Mouse (Mus musculus) adrenal gland, adult 18-20 months (tissue): ENCODE results near the gene Bpifb5. TPM values are rescaled to one million over a fixed set of nuclear protein-coding genes. Genes with fewer than 3 reads are reported as not detected.
"Not testable (repeated sequence)": the region's sequence is repeated elsewhere in the genome, so short reads cannot be mapped to it uniquely, and the experiment has no call there.

Experiments used
- DNase-seq, 2 experiments: peaks; one replicate each; pipeline ENCODE4 v3.0.0; 2021 to 2022; ENCODE audit warnings: low spot score in 2 of 2
- long read RNA-seq, 2 experiments: library from polyadenylated mRNA; stranded (forward); transcript quantifications; one replicate each; pipeline ENCODE4 v2.0.0; 2021
- total RNA-seq, 2 experiments: library from RNA; stranded (reverse); gene quantifications; 1 replicate in 1 of 2; 2 replicates in 1 of 2; pipeline ENCODE4 v1.2.3; 2021

Gene Bpifb5
- not detected for total RNA-seq
- long read RNA-seq, experiment 1 = 0 reads
- long read RNA-seq, experiment 2, partial matches to known transcripts = 0 of 1 reads
- long read RNA-seq, experiment 2, other reads (novel, unspliced or antisense) = 1 of 1 reads

DNA sequence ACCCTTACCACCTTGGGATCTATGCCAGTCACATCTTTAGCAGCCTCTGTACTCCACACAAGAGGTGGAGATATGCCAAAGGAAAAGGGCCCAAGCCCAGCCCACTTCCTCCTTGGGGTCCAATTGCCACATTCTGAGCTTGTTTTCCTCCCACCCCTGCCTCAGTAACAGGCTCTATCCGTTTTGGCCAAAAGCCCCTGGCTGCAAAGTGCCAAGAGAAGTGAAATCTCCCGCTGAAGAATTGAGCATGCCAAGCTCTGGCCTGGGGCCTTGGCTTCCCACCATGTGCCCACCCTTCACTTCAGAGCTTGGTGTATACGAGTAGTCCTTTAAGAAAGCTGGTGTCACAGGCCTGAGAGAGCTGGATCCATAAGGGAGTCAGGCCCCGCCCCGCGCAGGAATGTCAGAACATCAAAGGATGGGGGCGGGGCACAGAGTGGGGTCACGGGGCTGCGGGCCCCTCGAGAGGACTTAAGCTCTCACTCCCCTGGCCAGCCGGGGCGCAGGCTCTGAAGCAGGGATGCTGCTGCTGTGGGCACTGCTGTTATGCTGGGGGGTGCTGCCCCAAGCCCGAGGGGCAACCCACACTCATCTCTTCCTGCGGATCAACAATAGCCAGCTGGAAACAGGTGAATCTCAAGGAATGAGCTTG, at the start of gene Bpifb5:
Gene Bpifb5, plus strand, starts transcription at position 478 of the 652 bp plus-strand sequence.
- no peak for DNase-seq

DNA sequence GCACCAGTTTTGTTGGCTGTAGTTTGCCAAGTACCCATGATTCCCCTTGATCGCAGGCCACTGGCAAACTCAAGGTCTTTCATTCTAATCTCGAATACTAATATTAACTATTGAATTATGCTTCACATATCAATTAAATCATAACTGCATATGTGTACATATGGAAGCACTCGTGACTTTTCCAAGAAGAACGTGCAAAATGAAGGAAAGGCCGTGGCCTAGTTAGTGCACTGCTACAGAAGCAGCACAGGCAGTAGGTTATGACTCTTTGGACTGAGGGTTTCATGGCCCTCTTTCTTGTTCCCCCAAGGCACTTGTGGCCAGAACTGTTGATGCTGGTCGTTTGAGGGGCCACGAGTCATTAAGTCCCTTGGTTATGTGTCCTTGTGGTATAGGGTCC, 41.6 kb upstream of the Bpifb5 start:
- not testable (repeated sequence) for DNase-seq

DNA sequence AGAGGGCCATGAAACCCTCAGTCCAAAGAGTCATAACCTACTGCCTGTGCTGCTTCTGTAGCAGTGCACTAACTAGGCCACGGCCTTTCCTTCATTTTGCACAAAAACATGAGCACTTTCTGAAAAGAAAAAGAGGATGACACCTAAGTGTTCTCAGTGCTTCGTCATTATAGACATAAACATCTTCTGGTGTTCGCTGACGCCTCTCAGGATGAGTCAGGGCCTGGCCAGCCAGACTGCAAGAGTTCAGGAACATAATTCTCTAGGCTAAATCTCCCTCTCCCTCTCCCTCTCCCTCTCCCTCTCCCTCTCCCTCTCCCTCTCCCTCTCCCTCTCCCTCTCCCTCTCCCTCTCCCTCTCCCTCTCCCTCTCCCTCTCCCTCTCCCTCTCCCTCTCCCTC, 40.5 kb upstream of the Bpifb5 start:
- DNase-seq = not testable (repeated sequence)

DNA sequence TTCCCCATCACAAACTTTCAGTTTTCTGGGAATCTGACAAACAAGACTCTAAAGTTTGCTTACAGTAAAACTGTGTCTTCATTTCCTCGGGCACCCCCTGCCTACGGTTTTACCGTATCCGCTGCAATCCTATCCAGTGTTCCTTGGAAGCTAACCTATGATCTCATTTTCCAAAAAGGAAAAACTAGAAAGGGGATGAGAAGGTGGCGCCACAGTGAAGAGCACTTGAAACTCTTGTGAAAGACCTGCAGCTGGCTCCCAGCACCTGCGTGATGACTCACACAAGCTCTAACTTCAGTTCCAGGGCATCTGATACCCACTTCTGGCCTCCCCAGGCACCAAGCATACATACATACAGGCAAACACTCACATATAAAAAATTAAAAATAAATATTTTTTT, 38.2 kb upstream of the Bpifb5 start:
- DNase-seq = no peak

DNA sequence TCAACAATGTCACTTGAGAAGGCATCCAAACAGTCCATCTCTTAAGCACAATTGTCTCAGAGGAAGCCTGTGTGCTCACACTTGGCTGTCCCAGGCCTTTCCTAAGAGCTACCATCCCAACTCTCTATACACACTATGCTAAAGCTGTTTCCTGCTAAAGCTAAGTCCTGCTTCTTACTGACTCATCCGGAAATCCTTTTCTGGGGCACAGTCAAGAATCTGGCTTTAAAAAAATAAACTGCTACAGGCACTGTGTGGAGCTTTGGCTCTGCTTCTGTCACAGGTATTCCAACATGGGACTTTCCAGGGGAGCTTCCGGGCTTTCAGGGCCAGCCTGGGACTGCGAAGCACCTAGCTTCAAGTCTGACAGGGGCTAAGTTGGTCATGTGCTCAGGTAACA, 37.8 kb upstream of the Bpifb5 start:
- DNase-seq = no peak

DNA sequence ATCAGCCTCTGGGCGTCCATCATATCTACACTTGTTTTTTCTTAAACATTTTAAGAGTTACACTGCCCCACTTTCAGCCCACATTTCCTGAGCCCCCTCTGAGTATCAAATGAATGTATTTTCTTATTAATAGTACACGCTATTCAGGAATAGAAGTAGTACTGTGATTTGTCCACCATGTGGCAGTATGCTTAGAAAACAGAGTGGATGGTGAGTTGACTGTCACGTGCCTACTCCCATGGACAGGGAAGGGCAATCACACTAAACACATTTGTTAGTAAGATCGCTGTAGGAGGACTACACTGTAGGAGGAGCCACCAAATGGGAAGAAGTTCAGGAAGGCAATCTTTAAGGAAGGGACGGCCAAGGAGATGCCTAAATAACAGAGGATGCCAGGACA, 36.1 kb upstream of the Bpifb5 start:
- DNase-seq = no peak

DNA sequence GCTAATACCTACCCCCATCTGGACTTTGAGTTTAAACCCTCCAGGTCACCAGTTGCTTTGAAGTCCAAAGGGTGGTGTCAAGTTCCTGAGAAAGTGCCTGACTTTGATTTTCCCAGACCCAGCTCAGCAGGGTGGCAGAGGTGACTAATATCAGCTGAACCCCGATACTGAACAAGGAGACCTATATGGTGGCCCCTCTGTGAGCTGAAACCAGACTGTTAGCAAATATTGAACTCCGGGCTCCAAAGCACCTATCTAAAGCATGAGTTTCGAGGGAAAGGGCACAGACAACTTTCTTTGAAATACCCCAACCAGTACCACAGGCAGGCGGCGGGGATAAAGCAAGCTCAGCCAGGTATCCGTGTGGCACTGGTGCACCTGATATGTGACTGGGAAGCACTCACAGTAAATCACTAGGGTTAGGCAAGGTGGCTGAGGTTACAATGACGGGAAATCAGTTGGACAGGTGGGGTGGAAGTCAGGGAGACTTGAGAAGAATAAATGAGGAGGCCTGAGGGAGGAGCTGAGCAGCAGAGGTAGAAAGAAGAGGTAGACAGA, 33.6 kb upstream of the Bpifb5 start:
- DNase-seq = no peak

DNA sequence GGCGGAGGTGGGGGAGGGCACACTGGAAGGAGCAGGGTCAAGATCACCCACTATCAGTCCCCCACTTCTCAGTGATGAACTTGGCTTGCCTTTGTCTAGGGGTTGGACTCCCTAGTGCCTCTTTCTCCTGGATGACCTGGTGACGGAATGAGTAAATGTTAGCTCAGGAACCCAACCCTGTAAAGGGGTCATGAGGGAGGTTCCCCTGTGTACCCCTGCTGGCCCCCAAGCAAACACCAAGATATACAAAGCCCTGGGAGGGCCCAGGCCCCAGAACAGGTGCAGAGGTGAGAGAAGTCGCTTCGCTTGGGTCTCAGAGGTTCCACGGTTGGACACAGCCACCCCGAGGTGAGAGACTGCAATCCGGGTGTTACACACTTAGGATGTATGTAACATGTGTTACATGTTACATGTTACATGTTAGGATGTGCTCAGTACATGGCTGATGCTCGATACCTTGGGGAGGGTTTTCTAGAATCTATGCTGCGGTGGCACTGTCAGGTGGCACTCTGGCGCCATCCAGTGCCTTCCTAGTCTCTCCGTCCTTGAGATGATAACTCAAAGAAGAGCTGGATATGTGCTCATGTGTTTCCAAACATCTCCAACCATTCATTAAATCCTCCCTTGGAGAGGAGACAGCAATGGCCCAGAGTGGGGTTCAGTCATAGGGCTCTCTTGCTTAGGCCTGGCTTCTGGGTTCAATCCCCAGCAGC, 32.8 kb upstream of the Bpifb5 start, which contains the start of gene Bpifb1:
Gene Bpifb1, plus strand, starts transcription at position 273 of the 713 bp plus-strand sequence.
- no peak for DNase-seq

DNA sequence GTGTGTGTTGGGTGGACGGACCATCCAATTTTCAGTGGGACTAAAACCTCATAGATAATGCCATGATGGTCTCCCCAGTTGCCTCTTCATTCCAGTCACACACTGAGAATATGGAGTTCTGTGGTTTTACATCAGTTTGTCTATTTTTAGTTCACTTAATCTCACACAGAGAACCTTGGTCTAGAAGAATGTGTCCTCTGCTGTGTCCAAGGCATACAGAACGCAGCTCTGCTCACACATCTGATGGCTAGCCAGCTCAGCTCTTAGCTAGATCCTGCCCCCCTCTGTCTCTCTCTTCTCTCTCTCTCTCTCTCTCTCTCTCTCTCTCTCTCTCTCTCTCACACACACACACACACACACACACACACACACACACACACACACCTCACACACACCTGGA, 31.4 kb upstream of the Bpifb5 start:
- DNase-seq = no peak

DNA sequence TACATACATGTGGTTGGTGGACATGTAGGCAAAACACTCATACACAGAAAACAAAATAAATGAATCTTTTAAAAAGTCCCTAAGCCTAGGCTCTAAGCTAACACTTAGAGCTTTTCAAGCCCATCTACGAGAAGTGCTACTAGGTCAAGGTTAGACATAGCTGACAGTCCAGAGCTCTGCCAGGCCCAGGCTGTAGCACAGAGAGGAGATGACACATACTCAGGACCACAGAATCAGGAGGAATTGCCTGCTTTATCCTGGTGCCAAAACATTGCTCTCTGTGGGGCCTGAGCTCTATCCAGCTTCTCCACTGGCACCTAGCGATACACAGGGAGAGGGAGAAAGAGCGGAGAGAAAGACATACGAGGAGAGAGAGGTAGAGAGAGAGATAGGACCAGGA, 30.5 kb upstream of the Bpifb5 start:
- no peak for DNase-seq

DNA sequence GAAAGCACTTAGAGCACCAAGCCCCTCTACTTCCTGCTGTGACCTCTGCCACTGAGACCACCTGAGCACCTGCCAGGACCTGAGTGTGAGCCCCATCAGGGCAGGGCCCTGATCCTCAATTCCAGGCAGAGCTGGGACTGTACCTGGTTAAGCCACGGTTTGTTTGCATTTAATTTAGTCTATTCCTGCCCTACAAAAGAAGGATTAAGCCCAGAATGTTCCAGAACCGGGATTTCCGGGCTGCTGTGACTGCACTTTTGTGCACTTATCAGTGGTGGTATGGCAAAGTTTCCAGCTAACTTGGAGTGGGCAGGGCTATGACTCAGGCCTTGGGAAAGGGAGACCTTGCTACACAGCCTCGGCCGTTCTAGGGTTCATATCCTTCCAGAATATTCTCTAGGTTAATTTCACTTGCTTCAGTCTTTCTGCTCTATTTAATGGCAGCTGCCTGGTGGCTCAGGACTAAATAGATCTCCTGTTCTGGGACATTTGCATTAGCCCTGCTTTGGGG, 29.5 kb upstream of the Bpifb5 start:
- no peak for DNase-seq

DNA sequence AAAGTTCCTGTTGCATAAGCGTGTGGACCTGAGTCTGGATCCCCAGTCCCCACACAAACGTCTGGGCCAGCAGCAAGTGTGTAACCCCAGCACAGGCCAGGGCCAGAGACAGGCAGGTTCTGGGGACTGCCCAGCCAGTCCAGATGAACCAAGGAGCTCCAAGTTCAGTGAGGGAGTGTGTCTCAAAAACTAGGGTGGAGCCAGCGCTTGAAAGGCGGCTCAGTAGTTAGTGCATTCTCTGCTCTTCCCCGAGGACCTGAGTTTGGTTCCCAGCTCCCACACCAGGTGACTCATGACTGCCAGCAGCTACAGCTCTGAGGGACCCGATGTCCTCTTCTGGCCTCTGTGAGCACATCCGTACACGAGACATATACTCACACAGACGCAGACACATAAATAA, 26.5 kb upstream of the Bpifb5 start:
- no peak for DNase-seq

DNA sequence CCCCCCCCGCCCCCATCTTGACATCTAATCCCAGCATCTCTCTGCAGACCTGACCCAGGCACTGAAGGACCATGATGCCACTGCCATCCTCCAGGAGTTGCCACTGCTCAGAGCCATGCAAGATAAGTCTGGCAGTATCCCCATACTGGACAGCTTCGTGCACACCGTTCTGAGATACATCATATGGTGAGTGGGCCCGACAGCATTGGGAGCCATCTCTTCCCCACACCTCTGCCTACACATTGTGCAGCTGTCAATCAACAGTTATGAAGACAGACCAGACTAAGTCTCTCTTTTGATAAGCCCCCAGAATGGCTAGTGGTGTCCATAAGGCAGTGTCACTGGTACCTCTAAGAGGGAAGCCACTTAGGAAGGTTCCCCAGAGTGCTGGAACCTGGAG, 18.9 kb upstream of the Bpifb5 start:
- no peak for DNase-seq

DNA sequence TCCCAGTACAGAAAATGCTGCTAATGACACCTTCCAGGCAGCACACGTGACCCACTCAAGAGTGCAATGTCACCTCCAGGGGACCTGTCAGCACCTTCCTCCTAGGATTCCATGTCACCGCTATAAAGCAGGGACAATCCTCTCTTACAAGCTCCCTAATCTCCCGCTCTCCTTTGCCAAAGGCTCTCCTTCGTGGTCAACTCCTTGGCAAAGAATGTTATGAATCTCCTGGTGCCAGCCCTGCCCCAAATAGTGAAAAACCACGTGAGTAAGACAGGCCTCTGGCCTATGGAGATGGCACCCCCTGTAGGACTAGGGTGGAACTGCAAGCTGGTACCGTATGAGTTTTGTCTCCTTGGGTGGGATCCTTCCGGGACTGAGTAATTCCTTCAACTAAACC, 16.6 kb upstream of the Bpifb5 start:
- DNase-seq = peak; percentile 57 to 62

DNA sequence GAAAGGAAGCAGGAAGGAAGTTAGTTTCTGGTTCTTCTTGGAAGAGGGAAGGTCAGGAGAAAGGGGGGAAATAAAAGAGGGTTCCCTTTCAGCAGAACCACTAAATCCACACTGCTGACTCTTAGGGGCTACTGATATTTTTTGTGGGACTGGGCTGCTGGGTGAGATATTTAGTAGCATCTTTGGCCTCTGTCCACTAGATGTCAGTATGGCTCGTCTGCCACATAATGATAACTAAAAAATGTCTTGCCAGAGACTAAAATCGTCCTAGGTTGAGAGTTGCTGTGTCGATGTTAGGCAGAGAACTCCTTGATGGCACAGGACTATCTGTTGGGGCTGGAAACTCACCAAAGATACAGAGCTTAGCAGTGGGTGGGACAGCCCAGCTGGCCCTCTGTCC, 14.4 kb upstream of the Bpifb5 start:
- DNase-seq = no peak

DNA sequence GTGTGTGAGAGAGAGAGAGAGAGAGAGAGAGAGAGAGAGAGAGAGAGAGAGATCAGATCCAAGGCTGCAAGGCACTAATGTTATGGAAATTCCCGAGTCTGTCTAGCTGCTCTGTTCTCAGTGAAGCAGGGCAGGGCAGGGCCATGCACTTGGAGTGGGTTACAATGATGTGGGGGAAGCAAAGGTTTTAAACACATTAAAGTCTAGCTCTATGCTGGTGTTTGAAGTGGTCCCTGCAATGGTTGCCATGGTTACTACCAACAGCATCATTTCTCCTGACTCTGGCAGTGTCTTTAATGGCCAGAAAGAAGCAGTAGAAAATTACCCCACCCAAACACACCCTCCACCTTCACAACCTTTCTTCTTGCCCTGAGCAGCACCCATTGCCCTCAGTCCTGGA, 12.4 kb upstream of the Bpifb5 start:
- no peak for DNase-seq

DNA sequence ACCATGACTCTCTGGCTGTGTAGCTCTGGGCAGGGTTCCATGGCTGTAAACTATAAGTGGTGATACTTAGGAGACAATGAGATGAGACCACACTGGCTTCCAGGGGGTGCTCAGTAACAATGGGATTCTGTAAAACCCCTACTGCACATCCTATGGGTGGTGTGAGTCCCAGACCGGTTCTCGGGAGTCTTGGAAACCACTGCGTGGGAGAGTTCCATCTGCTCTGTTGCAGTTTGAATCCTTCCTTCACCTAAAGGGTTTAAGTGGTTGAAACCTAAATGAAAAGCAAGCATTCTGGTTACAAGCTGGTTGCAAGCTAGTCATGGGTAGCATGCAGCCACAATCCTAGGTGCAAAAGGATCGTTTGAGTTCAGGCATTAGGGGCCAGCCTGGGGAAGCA, 11.7 kb upstream of the Bpifb5 start:
- no peak for DNase-seq

DNA sequence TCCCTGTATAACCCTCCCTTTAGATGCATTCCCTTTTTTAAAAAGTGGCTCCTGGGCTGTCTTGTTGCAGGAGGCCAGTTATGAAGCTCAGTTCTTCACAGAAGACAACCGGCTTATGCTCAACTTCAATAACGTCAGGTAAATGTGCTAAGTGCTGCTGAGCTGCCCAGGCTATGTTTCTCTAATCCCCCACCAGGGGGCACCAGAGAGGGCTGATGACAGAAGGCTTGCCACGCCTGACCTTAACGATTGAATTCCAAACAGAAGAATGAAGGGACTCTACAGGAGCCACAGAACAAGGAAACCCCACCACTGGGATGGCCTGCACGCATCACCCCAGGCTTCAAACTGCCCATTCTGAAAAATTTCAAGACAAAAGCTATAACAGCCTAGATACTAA, 8.4 kb upstream of the Bpifb5 start:
- peak; percentile 80 to 82 for DNase-seq

DNA sequence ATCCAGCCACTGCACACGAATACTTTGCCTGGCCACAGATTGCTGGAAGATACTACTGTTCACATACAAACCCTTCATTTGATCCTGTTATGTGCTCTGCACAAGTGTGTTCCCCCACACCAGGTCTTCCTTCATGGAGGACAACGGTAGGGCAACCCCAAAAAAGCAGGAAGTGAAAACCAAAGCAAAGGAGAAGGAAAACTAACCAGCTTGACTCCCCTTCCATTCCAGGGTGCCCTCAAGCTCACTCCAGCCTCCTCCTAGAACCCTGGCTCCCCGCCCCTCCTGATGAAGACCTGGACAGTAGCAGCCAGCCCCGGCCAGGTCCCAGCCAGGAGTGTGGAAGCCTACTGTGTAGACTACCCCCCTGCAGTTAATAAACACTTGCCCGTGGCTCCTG, 3.6 kb upstream of the Bpifb5 start:
- no peak for DNase-seq

DNA sequence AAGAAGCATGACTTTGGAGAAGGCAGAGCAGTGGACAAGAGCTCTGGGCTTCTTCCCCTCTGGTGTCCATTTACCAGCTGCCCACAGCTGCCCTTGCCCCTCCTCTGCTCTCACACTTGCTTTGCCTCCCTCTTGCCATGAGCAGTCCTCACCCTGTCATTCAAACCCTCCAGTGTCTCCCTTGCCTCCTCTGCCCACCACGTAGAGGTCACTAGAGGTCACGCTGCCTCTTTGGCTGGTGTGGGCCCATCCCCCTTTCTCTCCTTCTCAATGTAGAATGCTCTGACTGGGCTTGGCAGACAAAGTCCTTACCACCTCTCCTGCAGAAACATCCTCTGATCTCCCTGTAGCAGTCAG, 353 bp downstream of the Bpifb5 start:
- DNase-seq = no peak

DNA sequence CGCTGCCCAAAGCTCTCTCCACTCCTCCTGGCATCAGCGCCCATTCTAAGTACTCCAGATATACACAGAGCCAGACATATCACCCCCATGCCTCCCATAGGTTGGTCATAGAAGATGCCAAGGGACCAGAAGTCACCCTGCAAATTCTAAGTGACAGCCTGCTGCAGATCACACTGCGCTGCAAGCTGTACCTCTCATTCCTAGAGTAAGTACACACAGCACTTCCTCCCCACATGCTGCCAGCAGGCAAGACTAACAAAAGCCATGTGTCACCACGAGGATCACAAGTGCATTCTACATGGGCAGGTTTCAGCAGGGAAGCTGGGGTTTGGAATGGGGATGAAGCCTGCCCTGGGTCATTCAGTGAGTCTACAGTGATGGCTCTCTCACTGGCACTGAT, 3.4 kb downstream of the Bpifb5 start:
- no peak for DNase-seq

DNA sequence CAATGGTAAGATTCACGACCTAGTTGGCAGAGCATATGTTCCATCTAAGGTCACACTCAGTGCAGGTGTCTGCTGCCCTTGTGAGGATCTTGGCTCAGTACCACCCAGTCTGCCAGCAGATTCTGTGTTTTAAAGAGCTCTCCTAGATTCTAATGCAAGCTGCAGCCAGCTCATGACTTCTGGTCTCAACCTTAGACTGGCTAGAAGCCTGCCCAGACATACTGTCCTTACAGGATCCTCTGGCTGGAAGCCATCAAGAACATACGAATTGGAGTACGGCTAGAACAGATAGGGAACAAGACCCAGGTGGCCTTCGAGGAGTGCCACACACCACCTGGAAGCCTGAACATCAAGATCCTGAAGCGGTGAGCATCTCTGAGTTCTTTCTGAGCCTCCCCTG, 4.3 kb downstream of the Bpifb5 start:
- no peak for DNase-seq
